Mouse (Mus musculus): ENCODE measurements around the gene Stk4.
A peak's percentile ranks its signal among the peaks of the same experiment; 100 is the strongest.

The Stk4 gene

GRCm38 (mm10) chr2:164127297-164127696 is 57.2 kb downstream of the Stk4 start:
- peak; percentile 48 for DNase-seq (ENCODE audit: low read depth, low spot score)

DNA sequence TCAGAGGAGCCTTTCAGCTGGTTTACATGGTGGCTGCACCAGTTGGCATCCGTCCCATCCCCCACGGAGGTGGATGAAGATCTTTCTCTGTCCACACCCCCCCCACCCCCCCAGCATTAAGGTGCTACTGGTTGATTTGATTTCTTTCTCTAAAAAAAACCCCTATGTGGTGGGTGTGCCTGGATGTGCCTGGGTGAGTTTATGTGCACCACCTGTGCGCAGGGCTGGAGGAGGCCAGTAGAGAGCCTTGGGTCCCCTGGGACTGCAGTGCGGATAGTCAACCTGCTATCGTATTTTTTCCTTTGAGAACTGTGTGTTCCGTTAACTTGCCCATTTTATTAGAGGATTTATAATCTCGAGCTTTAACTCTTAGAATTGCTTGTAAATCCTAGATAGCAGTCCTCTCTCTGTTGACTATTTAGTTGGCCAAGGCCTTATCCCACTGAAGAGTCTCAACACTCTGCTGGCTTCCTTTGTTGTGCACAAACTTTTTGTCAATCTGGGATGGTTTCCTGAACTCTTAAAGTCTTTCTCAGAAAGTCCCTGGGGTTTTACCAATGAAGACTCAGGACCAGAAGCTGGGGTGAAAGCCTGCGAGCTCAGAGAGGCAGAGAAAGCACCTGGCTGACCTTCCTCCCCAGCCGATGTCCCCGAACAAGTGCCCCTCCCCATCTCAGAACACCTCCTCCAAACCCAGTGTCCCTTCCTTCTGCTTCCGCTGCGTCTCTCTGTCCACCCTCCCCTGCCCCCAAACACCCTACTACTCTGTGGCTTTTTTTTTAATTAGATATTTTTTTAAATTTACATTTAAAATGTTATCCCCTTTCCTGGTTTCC is 58.7 kb downstream of the Stk4 start:
- peak; percentile 95 for DNase-seq (ENCODE audit: low read depth, low spot score)

GRCm38 (mm10) chr2:164131586-164131985 is 61.5 kb downstream of the Stk4 start:
- DNase-seq (ENCODE audit: low read depth, low spot score), result no peak

DNA sequence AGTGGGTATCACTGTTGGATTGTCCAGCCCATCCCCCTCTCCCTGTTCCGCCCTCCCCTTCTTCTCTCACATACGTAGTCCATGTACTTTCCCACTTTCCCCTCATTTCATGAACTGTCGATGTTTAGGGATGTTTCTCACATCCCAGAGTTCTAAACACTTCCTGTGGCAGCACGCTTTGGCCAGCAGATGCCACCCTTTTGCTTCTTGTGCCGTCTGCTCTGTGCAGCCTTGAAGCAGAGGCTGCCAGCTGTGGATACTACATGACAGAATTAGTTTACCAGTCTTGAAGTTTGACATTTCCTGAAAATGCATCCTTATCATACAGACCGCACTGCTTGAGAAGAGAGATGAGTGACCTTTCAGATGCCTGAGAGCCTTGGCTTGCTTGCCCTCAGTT is 64.4 kb downstream of the Stk4 start:
- DNase-seq (ENCODE audit: low read depth, low spot score), result peak; percentile 61

DNA sequence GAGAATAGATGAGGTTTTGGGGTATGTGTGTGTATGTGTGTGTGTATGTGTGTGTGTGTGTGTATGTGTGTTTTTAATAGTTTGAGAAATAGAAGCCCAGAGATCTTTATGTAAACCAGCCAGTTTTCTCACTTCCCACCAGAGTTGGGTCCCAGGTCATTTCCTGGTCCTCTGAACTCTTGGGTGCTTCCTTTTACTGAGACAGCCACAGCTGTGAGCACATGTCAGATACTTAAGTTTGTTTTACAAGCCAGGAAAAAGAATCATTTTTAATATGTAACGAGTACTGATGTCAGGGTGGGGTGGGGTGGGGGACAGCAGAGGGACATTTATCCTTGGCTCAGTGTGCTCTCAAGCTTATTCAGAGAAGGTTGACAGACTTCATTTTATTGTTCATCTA is 65.2 kb downstream of the Stk4 start:
- DNase-seq (ENCODE audit: low read depth, low spot score), result peak; percentile 41

DNA sequence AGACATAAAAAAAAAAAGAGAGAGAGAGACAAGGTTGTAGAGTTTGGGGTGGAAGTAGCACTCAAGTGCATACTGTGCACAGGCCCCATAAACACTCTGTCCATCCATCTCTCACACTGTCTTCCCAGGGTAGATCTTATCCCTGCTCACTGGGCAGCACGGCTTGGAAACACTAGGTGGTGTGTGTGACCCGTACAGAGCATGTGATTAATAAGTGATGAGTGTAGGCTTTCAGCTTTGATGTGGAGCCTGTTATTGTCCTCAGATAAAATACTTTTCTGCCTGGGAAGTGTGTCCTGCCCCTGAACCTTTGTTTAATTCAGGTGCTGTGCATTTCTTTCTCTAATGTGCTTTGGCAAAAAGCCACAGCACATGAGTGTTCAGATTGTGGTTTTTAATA is 66.3 kb downstream of the Stk4 start:
- DNase-seq (ENCODE audit: low read depth, low spot score), result no peak

DNA sequence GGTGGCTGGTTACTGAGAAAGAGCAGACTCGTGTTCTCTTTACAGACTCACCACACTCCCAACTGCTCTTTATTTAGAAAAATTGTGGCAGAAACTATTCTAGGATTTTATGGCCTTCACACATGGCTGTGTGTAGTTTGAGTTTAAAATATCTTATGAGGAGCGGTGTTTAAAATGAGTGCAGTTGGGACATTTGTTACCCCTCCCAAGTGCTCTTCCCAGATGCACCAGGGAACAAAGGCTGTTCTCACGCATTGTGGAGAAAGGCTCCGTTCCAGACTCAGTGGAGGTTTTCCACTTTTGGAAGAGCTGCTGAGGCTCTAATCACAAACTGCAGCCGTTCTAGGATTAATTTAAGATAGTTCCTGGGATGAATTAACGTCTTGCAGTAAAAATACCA is 67.6 kb downstream of the Stk4 start:
- DNase-seq (ENCODE audit: low read depth, low spot score), result no peak

- no peak for DNase-seq (ENCODE audit: low read depth, low spot score)
Measured at GRCm38 (mm10) chr2:164142021-164142420, 71.9 kb downstream of the Stk4 start.

DNA sequence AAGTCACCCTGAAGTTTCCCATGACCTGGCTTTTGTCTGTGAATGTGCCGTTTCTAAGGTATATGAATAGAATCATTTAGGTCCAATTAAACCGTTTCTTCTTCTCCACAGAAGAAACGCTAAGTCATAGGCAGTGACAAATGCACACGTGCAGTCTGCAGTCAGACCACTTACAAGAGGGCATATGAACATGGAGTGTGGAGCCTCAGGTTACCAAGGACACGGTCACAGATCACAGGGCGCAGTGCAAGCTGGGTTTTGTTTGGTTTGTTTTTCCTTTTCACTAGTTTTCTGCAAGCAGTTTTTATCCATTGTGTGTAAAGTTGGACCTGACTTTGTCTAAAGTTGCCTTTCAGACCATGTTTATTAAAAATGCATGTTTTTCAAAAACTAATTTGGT is 73.9 kb downstream of the Stk4 start:
- DNase-seq (ENCODE audit: low read depth, low spot score), result peak; percentile 76

DNA sequence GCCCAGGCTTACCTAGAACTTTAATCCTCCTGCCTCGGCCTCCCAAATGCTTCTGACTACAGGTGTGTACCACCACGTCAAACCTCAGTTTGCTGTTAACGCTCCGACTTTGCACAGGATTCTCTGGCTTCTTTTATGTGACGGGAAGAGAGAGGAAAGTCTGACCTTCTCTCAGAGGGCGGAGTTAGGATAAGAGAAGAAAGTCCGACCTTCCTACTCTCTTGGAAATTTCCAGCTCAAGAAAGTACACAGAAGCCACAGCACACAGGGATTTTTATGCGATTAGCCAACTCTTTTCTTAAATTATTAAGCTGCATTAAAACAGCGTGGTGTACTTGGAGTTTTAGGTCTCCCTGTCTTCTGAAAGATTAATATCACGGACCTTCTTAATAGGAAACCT is 74.4 kb downstream of the Stk4 start:
- DNase-seq (ENCODE audit: low read depth, low spot score), result no peak

- DNase-seq (ENCODE audit: low read depth, low spot score), result no peak
Measured at GRCm38 (mm10) chr2:164146556-164146955, 76.4 kb downstream of the Stk4 start.

- DNase-seq (ENCODE audit: low read depth, low spot score), result no peak
Measured at GRCm38 (mm10) chr2:164150086-164150760, 80.1 kb downstream of the Stk4 start.

- no peak for DNase-seq (ENCODE audit: low read depth, low spot score)
Measured at GRCm38 (mm10) chr2:164152341-164152740, 82.2 kb downstream of the Stk4 start.

DNA sequence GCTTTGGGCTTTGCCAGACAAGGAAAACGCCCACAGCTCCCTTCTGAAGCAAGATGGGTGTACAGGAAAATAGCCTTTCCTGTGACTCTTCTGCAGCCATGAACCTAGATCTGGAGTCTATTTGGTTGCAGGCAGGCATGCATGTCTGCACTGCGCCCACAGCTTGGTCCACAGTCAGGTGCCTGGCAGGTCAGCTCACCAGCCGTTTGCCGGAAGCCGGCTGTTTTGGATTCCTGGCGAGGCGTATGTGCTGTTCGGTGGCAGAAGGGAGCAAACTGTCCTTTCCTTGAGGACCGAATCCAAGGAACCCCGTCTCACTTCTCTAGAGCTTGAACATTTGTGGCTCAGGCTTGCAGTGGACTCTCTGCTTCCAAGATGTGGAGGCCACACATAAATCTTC is 83.9 kb downstream of the Stk4 start:
- no peak for DNase-seq (ENCODE audit: low read depth, low spot score)

DNA sequence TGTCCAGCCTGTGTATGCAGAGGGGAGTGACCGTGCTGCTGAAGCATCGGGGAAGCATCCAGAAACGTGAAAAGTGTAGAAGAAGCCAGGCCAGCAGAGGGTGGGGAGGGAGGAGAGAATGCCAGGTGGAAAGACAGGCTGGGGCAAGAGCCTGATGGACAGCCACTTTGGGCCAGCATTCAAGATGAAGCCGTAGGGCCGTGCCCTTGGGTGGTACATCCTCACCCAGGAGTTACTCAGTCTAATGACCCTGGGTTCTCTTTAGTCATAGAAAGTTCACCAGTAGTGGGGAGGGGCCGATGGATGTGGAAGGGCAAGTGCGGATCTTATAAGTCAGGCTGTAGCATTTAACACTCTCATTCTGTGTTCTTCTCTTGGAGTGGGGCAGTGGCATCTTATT is 86.0 kb downstream of the Stk4 start:
- no peak for DNase-seq (ENCODE audit: low read depth, low spot score)

GRCm38 (mm10) chr2:164158838-164159237 is 88.7 kb downstream of the Stk4 start:
- no peak for DNase-seq (ENCODE audit: low read depth, low spot score)

DNA sequence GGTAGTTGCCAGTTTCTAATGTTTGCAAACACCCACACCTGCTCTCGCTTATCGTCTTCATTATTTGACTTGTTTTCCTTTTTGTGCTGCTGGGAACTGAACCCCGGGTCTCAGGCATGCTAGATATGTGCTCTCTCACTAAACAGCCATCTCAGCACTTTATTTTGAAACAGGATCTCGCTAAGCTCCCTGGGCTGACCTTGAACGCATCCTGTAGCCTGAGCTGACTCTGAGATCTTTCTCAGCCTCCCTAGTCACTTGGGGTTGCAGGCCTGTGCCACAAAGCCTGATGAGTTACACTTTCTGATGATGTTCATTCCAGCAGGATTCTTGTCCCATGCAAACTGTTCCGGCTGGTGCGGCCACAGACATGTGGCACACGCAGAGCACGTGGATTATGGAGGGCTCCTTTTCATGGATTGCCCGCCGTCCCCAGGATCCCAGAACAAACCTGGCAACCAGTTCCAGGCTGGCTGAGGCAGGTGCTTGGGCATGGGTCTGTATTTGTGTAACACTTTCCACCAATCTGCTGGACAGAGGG is 91.5 kb downstream of the Stk4 start:
- no peak for DNase-seq (ENCODE audit: low read depth, low spot score)

DNA sequence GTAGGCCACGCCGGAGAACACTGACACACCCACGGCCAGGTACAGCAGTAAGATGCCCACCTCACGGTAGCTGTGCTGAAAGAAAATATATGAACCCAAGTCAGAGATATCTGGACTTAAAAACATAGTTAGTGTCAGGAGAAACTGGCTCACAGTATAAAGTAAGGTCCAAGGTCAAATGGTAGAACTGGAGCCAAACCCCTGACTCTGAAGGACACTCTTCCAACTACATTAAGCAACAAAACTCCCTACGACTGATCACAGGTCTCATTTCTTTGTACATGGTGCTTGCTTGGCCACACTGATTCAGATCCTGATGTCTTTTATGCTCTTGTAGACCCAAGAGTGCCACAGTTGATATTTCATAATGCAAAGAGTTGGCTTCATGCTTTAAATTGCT is 94.8 kb downstream of the Stk4 start:
- DNase-seq (ENCODE audit: low read depth, low spot score), result no peak

GRCm38 (mm10) chr2:164167752-164168570 is 97.8 kb downstream of the Stk4 start:
- DNase-seq (ENCODE audit: low read depth, low spot score), result peak; percentile 85

DNA sequence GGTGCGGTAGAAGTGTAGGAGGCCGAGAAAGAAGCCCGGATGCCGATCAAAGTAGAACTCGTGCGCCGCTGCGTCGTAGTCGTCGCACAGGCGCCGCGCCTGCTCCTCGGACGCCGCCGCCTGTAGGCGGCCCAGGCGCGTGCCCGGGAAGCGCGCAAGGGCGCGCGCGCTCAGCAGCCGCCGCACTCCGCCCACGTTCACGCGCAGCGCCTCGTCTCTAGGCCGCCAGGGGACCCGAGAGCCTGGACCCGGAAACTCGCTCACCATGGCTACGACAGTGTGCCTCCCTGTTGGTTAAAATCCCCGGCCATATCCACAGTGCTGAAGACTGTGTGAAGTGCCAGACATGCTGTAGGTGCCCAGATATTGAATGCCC is 98.4 kb downstream of the Stk4 start:
- peak; percentile 95 for DNase-seq (ENCODE audit: low read depth, low spot score)

DNA sequence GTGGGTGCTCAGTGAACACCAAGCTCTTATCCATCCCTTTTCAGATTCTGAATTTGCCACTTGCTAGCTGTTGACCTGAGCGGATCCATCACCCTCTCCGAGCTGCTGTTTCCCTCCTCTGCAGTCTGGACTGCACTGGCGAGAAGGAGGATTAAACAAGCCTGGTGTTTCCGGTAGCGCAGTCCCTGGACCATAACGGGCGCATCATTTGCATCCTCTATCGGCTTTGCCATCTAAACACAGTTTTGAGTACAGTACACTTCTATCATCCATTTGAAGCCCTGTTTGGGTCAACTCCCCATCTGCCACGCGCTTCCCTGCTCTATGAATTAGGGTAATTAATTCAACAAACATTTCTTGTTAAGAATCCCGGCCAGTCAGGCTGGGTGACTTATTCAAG is 100.2 kb downstream of the Stk4 start:
- peak; percentile 87 for DNase-seq (ENCODE audit: low read depth, low spot score)

DNA sequence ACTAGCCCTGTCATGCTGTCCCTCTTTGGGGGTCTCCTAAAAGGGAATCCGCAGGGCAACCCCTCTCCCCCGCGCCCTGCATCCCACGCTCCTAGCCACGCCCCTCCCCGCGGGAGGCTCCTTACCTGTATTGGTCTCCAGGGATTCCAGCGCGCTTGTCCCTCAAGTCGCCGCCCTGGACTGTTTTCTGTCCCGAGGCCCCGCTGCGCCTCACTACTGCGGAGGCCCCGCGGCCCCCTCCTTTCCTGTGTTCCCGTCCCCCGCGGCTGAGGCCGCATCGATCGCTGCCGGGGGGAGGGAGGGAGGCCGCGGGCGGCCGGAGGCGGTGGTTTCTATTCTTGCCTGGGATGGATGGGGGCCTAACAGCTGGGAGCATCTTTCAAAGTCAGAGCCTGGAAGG is 100.8 kb downstream of the Stk4 start, which contains the start of gene Kcns1:
Gene Kcns1, minus strand, starts transcription at position 212 of the 400 bp plus-strand sequence.
- peak; percentile 51 for DNase-seq (ENCODE audit: low read depth, low spot score)
